In genomic region chr12:29701731-29702316, GRCm38 (mm10) we compare ENCODE assay signal across 10 mouse cellular contexts.
DNase-seq lines count a peak whose midpoint lies in the region; ATAC-seq lines count a peak whose summit lies in the region.
"Had no signal": no experiment of that assay in that cellular context is flagged by ENCODE, and none has a peak within 500 bp of the region (broad histone marks: within the 10 kb centered on the region; RNA-seq: fewer than 3 reads in every experiment).

No protein-coding gene starts in this region.

- H3K27me3 ChIP-seq in hindbrain, embryonic 16.5 days (replicated peaks; ENCODE audit: control insufficient read depth, insufficient read depth, low read length) = no peaks in the 10 kb centered on the region
- H3K27me3 ChIP-seq: embryonic facial prominence, embryonic 15.5 days; limb, embryonic 12.5 days had no signal

- no peak overlapping the region for H3K4me3 ChIP-seq in hindbrain, embryonic 16.5 days (ENCODE audit: low read length)
- H3K4me3 ChIP-seq: embryonic facial prominence, embryonic 15.5 days; limb, embryonic 12.5 days had no signal

- no peak overlapping the region for H3K4me2 ChIP-seq in hindbrain, embryonic 16.5 days (ENCODE audit: low read length)
- H3K4me2 ChIP-seq: embryonic facial prominence, embryonic 15.5 days; limb, embryonic 12.5 days had no signal

- peak overlapping the region; percentile 4; the same call in 1 of the 2 replicates for H3K9ac ChIP-seq in hindbrain, embryonic 16.5 days (ENCODE audit: low read depth, low read length)
- H3K9ac ChIP-seq: embryonic facial prominence, embryonic 15.5 days; limb, embryonic 12.5 days had no signal

- H3K4me1 ChIP-seq in hindbrain, embryonic 16.5 days (ENCODE audit: control insufficient read depth, insufficient read depth, low read depth, low read length) = peaks cover 56% of the 10 kb centered on the region

- peak overlapping the region; percentile 74 for H3K27ac ChIP-seq in hindbrain, embryonic 16.5 days (ENCODE audit: low read depth, low read length)
- H3K27ac ChIP-seq: embryonic facial prominence, embryonic 15.5 days had no signal

- H3K36me3 ChIP-seq in hindbrain, embryonic 16.5 days (ENCODE audit: control insufficient read depth, insufficient read depth, low read length) = no peaks in the 10 kb centered on the region
- H3K36me3 ChIP-seq: embryonic facial prominence, embryonic 15.5 days; limb, embryonic 12.5 days had no signal

- H3K9me3 ChIP-seq in hindbrain, embryonic 16.5 days (ENCODE audit: control insufficient read depth, low read length) = no peaks in the 10 kb centered on the region
- H3K9me3 ChIP-seq: embryonic facial prominence, embryonic 15.5 days; limb, embryonic 12.5 days had no signal

- 11% methylated on average over 6 of the region's 6 CpGs for WGBS in hindbrain, embryonic 16.5 days

- DNase-seq in lung, postnatal 4 days = peak; percentile 16 to 54
- DNase-seq in lung, postnatal 14 days = no peak
- DNase-seq in gastrocnemius, adult 8-10 months (ENCODE audit: low spot score in 2 of 2) = peak; percentile 22 to 50
- no peak for DNase-seq in ovary, postnatal 10 days (ENCODE audit: low spot score)
- no peak for DNase-seq in left cerebral cortex, adult 18-20 months (ENCODE audit: low spot score in 2 of 2)
- DNase-seq in urinary bladder, adult 18-20 months (ENCODE audit: low spot score in 2 of 2) = no peak
- DNase-seq in adrenal gland, postnatal 25 days = no peak

- no peak for ATAC-seq in hindbrain, embryonic 16.5 days

Comparison
In these comparisons a context has a peak if more than half of its experiments do, and no peak if none do; other contexts are left out.
1. DNase-seq: peak in lung, postnatal 4 days (2 of 2) and gastrocnemius, adult 8-10 months (2 of 2); none in lung, postnatal 14 days (single experiment), ovary, postnatal 10 days (single experiment), left cerebral cortex, adult 18-20 months (0 of 2), urinary bladder, adult 18-20 months (0 of 2) and adrenal gland, postnatal 25 days (single experiment).